Mouse (Mus musculus) adipose tissue, adult 10 weeks (tissue): ENCODE measurements around the gene Olfr187. TPM values are rescaled to one million over a fixed set of nuclear protein-coding genes. Genes with fewer than 3 reads are reported as not detected.

Source experiments
- polyA plus RNA-seq: library from polyadenylated mRNA; stranded (reverse); fragments of 350-450 nt; fragmentation: Illumina TruSeq; extraction: RNeasy Lipid Tissue Mini Kit (QIAGEN cat#74804); gene quantifications from one replicate; pipeline ENCODE4 v1.2.3, GENCODE M21; 2014; ENCODE audit warnings: low read depth, low replicate concordance

Gene Olfr187
- polyA plus RNA-seq: not detected

DNA sequence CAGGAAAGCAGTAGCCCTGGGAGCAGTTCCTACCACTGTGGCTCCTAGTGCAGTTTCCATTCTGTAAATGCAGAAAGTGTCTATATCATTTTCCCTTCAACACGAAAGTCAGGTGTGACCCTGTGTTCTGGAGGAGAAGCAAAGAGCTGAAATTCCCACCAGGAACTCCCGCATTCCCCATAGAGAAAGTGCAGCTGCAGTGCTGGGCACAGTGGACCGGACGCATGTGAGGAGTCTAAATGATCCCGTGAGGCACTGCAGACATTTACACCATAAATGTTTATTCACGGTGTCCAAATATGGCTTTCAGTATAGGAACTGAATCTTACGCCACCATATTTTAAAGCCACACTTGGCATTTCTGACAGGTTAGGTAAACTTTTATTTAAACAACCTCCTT lies at the start of gene Olfr187:
Olfr187 (minus strand) TSS at position 58 of the 400 bp plus-strand sequence.

DNA sequence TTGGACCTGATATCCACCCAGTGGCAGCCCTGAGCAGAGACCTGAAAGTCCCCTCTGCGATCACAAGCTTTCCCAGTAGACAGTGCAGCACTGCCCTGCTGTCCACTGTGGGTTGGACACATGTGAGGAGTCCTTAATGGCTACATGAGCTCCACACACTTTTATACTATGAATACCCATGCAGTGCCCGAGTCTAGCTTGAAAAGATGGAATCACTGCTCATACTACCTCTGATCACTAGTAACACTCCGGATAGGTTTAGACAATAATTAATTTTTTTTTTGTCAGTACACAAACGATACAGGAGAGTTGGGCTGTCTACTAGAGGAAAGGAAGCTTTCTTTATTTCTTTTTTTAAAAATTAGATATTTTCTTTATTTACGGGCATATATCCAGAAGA lies 38.3 kb upstream of the Olfr187 start, which contains the start of gene Olfr190:
Olfr190 (minus strand) TSS at position 101 of the 400 bp plus-strand sequence.

DNA sequence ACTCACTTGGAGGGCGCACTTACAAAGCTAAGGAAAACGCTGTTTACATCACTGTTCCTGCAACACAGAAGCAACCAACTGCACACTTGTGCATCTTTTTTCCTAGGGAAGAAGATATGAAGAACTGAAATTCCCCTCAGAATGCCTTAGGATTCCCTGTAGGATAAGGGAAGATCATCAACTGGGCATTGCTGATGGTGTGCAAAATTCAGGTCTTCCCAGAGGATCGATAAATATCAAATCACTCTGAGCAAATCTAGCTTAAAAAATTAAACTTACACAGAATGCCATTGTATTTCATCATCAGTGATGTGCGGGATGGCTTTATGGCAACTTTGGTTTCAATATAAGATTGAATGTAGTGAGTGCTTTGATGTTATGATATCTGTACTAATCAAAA lies 9.4 kb downstream of the Olfr187 start, which contains the start of gene Olfr186:
Olfr186 (minus strand) TSS at position 101 of the 400 bp plus-strand sequence.

DNA sequence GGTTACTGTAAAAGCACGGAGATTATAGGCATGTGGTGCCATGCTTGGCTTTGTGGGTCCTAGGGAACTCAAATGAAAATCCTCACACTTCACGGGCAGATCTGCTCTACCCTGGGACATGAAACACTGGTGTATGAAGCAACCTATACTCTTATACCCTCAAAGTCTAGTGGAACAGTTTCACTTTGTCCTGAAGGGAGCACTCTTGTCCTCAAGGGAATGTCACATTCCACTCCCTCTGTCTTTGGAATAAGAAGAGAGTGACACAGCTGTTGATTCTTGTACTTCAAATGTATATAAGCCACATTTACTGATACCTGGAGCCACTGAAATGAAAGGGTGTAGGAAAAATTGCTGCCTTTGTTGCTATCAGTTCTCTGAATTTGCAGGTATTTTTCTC lies 44.5 kb downstream of the Olfr187 start, which contains the start of gene Olfr183:
Olfr183 (plus strand) TSS at position 301 of the 400 bp plus-strand sequence.

Other genes with a start within 250 kb of the Olfr187 start
- not detected for gene Olfr173, start 239.5 kb downstream of the Olfr187 start, polyA plus RNA-seq
- gene Olfr175-ps1, start 213.0 kb downstream of the Olfr187 start, polyA plus RNA-seq: not detected
- gene Olfr177, start 165.0 kb downstream of the Olfr187 start, polyA plus RNA-seq: not detected
- gene Olfr178, start 147.7 kb downstream of the Olfr187 start, polyA plus RNA-seq: not detected
- not detected for gene Olfr181, start 111.0 kb downstream of the Olfr187 start, polyA plus RNA-seq
- not detected for gene Olfr180, start 110.4 kb downstream of the Olfr187 start, polyA plus RNA-seq
- gene Olfr183, start 44.4 kb downstream of the Olfr187 start, polyA plus RNA-seq: not detected
- not detected for gene Olfr186, start 9.5 kb downstream of the Olfr187 start, polyA plus RNA-seq
- gene Olfr190, start 38.2 kb upstream of the Olfr187 start, polyA plus RNA-seq: not detected
- gene Olfr191, start 50.1 kb upstream of the Olfr187 start, polyA plus RNA-seq: not detected
- gene Olfr193, start 72.1 kb upstream of the Olfr187 start, polyA plus RNA-seq: not detected
- not detected for gene Olfr194, start 81.3 kb upstream of the Olfr187 start, polyA plus RNA-seq
- not detected for gene Olfr195, start 107.3 kb upstream of the Olfr187 start, polyA plus RNA-seq
- gene Olfr196, start 130.7 kb upstream of the Olfr187 start, polyA plus RNA-seq: not detected
- gene Olfr198, start 163.8 kb upstream of the Olfr187 start, polyA plus RNA-seq: not detected
- not detected for gene Olfr199, start 180.0 kb upstream of the Olfr187 start, polyA plus RNA-seq
- not detected for gene Olfr201, start 232.9 kb upstream of the Olfr187 start, polyA plus RNA-seq
- not detected for gene Olfr202, start 247.0 kb upstream of the Olfr187 start, polyA plus RNA-seq